Comparison of ENCODE assay signal across 13 mouse cellular contexts in the genomic region with DNA sequence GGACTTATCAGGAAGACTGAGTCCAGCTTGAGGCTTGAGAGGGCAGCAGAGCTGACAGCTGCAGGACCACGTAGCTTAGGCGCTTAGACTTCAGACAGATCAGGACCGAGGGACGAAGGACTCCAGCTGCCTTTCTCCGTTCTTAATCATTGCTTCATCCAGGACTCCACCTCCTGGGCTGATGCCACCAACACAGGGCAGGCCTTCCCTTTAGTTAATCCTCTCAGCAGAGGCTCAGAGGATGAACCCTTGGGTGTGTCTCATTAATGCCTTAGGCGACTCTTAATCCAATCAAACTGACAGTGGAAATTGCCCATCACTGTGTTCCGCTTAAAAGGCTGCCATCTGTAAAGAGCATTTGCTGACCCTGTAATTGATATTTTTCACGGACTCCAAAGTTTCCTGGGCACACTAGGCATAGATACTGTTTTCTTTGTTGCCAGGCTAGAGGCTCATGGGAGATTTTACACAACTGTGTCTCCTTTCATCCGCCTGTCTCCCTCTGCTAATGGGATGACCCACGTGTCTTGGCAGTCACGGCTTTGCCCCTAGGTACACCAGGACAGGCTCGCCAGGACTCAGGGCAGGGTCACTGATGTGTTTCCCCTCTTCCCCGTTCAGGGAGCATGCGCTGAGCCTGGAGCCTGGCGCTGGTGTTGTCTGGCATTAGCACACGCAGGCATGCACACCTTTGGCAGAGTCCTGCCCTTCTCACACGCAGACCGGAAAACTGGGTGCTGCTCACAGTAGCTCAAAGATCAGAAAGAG. TPM values are rescaled to one million over a fixed set of nuclear protein-coding genes. Genes with fewer than 3 reads are reported as not detected.
DNase-seq lines count a peak whose midpoint lies in the region; ATAC-seq and TF ChIP-seq lines count a peak whose summit lies in the region.
"Had no signal": no experiment of that assay in that cellular context is flagged by ENCODE, and none has a peak within 500 bp of the region (broad histone marks: within the 10 kb centered on the region; RNA-seq: fewer than 3 reads in every experiment).

No protein-coding gene starts in this region.

- H3K4me1 ChIP-seq in kidney, postnatal 0 days (replicated peaks; ENCODE audit: insufficient read depth, low read length), result no peaks in the 10 kb centered on the region
- H3K4me1 ChIP-seq in kidney, embryonic 16.5 days (ENCODE audit: insufficient read depth, low read length), result no peaks in the 10 kb centered on the region
- H3K4me1 ChIP-seq: embryonic facial prominence, embryonic 12.5 days; forebrain, embryonic 13.5 days; heart, embryonic 15.5 days; liver, embryonic 13.5 days had no signal

- no peak overlapping the region for H3K27ac ChIP-seq in kidney, postnatal 0 days
- H3K27ac ChIP-seq in kidney, embryonic 16.5 days (ENCODE audit: low read length), result no peak overlapping the region
- H3K27ac ChIP-seq: embryonic facial prominence, embryonic 12.5 days; forebrain, embryonic 13.5 days; heart, embryonic 15.5 days; liver, embryonic 13.5 days had no signal

- no peaks in the 10 kb centered on the region for H3K27me3 ChIP-seq in kidney, postnatal 0 days (ENCODE audit: insufficient read depth, low read length)
- H3K27me3 ChIP-seq in kidney, embryonic 16.5 days (ENCODE audit: insufficient read depth, low read length), result no peaks in the 10 kb centered on the region
- H3K27me3 ChIP-seq: embryonic facial prominence, embryonic 12.5 days; forebrain, embryonic 13.5 days; heart, embryonic 15.5 days; liver, embryonic 13.5 days had no signal

- TF ChIP-seq POLR2A in brain, embryonic 14.5 days (IDR thresholded peaks at IDR 0.05; ENCODE audit: borderline replicate concordance, extremely low read depth, insufficient read depth, insufficient read length, poor library complexity, severe bottlenecking), result no peak

- peak; percentile 29 for DNase-seq in kidney, postnatal 0 days (ENCODE audit: low spot score)
- DNase-seq in brain, embryonic 14.5 days (ENCODE audit: low read depth), result peak; percentile 30
- peak; percentile 36 for DNase-seq in gastrocnemius, postnatal 25 days
- peak; percentile 64 for DNase-seq in lung, postnatal 36 days
- no peak for DNase-seq in left cerebral cortex, adult 11 months (ENCODE audit: low spot score)
- DNase-seq in ovary, adult 18-20 months (ENCODE audit: low spot score), result no peak
- DNase-seq in spleen, adult 12 weeks (ENCODE audit: low spot score), result no peak
- DNase-seq: cerebellum, adult 9-11 months; liver, embryonic 13.5 days had no signal

- peaks cover 56% of the 10 kb centered on the region for H3K36me3 ChIP-seq in kidney, postnatal 0 days (ENCODE audit: insufficient read depth, low read length)
- peaks cover 61% of the 10 kb centered on the region for H3K36me3 ChIP-seq in kidney, embryonic 16.5 days (ENCODE audit: insufficient read depth, low read length)

- TF ChIP-seq CTCF in kidney, postnatal 0 days (IDR thresholded peaks at IDR 0.05; ENCODE audit: low read depth), result no peak
- TF ChIP-seq CTCF in brain, embryonic 14.5 days (IDR thresholded peaks at IDR 0.05; ENCODE audit: borderline replicate concordance, extremely low read depth, insufficient read depth, insufficient read length), result no peak

- no peak overlapping the region for H3K4me3 ChIP-seq in kidney, postnatal 0 days (replicated peaks; ENCODE audit: low read depth, low read length)
- H3K4me3 ChIP-seq in kidney, embryonic 16.5 days (ENCODE audit: low read length), result no peak overlapping the region
- H3K4me3 ChIP-seq: embryonic facial prominence, embryonic 12.5 days; forebrain, embryonic 13.5 days; heart, embryonic 15.5 days; liver, embryonic 13.5 days had no signal

- H3K9ac ChIP-seq in kidney, postnatal 0 days (ENCODE audit: low read depth, low read length), result no peak overlapping the region
- H3K9ac ChIP-seq in kidney, embryonic 16.5 days (replicated peaks; ENCODE audit: low read length), result no peak overlapping the region
- H3K9ac ChIP-seq: embryonic facial prominence, embryonic 12.5 days; forebrain, embryonic 13.5 days; heart, embryonic 15.5 days; liver, embryonic 13.5 days had no signal

- H3K9me3 ChIP-seq in kidney, postnatal 0 days (replicated peaks; ENCODE audit: low read length), result no peaks in the 10 kb centered on the region
- no peaks in the 10 kb centered on the region for H3K9me3 ChIP-seq in kidney, embryonic 16.5 days (ENCODE audit: low read length)
- H3K9me3 ChIP-seq: embryonic facial prominence, embryonic 12.5 days; forebrain, embryonic 13.5 days; heart, embryonic 15.5 days; liver, embryonic 13.5 days had no signal

- WGBS in kidney, postnatal 0 days, result 73% methylated on average over 18 of the region's 18 CpGs
- WGBS in kidney, embryonic 16.5 days, result 77% methylated on average over 18 of the region's 18 CpGs

- ATAC-seq in kidney, postnatal 0 days (replicated peaks; ENCODE audit: low FRiP score, low read depth), result no peak
- no peak for ATAC-seq in kidney, embryonic 16.5 days (ENCODE audit: low FRiP score, low TSS enrichment)
- ATAC-seq: forebrain, embryonic 13.5 days had no signal

- no peak overlapping the region for H3K4me2 ChIP-seq in kidney, postnatal 0 days (ENCODE audit: low read length)
- H3K4me2 ChIP-seq in kidney, embryonic 16.5 days (replicated peaks; ENCODE audit: low read depth, low read length), result no peak overlapping the region
- H3K4me2 ChIP-seq: embryonic facial prominence, embryonic 12.5 days; forebrain, embryonic 13.5 days; heart, embryonic 15.5 days; liver, embryonic 13.5 days had no signal

RNA-seq across cellular contexts. Expression of gene Dync1h1, which starts 44.2 kb away (rescaled TPM):
- polyA plus RNA-seq in kidney, postnatal 0 days (2015; fragmentation: Nextera tagmentation; extraction: Ambion mirVana), result 33.2 and 38.1 TPM in 2 replicates
- 49.7 and 53.9 TPM in 2 replicates for polyA plus RNA-seq in kidney, embryonic 16.5 days (2015; fragmentation: Nextera tagmentation; extraction: Ambion mirVana)
- 300 and 496 TPM in 2 replicates for polyA plus RNA-seq in brain, embryonic 14.5 days (2012; rRNA removed)
- total RNA-seq in gastrocnemius, postnatal 25 days (2021), result 10 to 100 TPM; 63.4 to 65.5 TPM

Comparison
In these comparisons a context has a peak if more than half of its experiments do, and no peak if none do; other contexts are left out.
1. DNase-seq: peak in kidney, postnatal 0 days (single experiment), brain, embryonic 14.5 days (single experiment), gastrocnemius, postnatal 25 days (single experiment) and lung, postnatal 36 days (single experiment); none in left cerebral cortex, adult 11 months (single experiment), ovary, adult 18-20 months (single experiment) and spleen, adult 12 weeks (single experiment).